Mouse (Mus musculus) bone marrow macrophage, adult 2 months (primary cell): Measurements from ENCODE around the gene Eme2.

Source experiments
- CTCF ChIP-seq: IDR thresholded peaks from 2 replicates; pipeline ENCODE4 v1.5.1; 2012; ENCODE audit warnings: low read depth, mild to moderate bottlenecking, low read length, moderate library complexity
- POLR2A ChIP-seq: IDR thresholded peaks from 2 replicates; pipeline ENCODE4 v1.6.1; 2012; ENCODE audit warnings: mild to moderate bottlenecking, low read depth, low read length, borderline replicate concordance

GRCm38 (mm10) chr17:24934926-24935325, 40.0 kb upstream of the Eme2 start:
- TF ChIP-seq POLR2A = no peak
- no peak for TF ChIP-seq CTCF
